Mouse (Mus musculus) limb, embryonic 14.5 days (tissue): ENCODE measurements around the gene Igfbp6. TPM values are rescaled to one million over a fixed set of nuclear protein-coding genes. Genes with fewer than 3 reads are reported as not detected.

ENCODE experiments used
- ATAC-seq: fragments of 200-750 bp; cut with Nextera tagmentation; 2 replicates; pipeline ENCODE4 v1.8.0; 2017; ENCODE audit warnings: low read depth, moderate number of reproducible peaks, moderate TSS enrichment; ENCODE audit not compliant: low FRiP score
- DNase-seq: peaks from one replicate; pipeline ENCODE4 v3.0.0-alpha.2; 2015; ENCODE audit warnings: low spot score
- H3K27ac ChIP-seq: fragments of 300-500 bp; sonication (generic); replicated peaks from 2 replicates; pipeline ENCODE4 v1.5.1; 2014; ENCODE audit warnings: low read depth, mild to moderate bottlenecking, low read length, moderate library complexity, mixed read lengths
- H3K27me3 ChIP-seq: fragments of 300-500 bp; sonication (generic); 2 replicates; pipeline ENCODE4 v1.6.1; 2014; ENCODE audit warnings: low read length, mixed read lengths; ENCODE audit not compliant: control insufficient read depth, insufficient read depth
- H3K36me3 ChIP-seq: fragments of 300-500 bp; sonication (generic); 2 replicates; pipeline ENCODE4 v1.6.1; 2014; ENCODE audit warnings: mild to moderate bottlenecking, low read length, moderate library complexity, mixed read lengths; ENCODE audit not compliant: control insufficient read depth, insufficient read depth
- H3K4me1 ChIP-seq: fragments of 300-500 bp; sonication (generic); 2 replicates; pipeline ENCODE4 v1.6.1; 2014; ENCODE audit warnings: antibody characterized with exemption, low read length, mixed read lengths; ENCODE audit not compliant: control insufficient read depth, insufficient read depth
- H3K4me2 ChIP-seq: fragments of 300-500 bp; sonication (generic); replicated peaks from 2 replicates; pipeline ENCODE4 v1.6.1; 2014; ENCODE audit warnings: low read depth, mild to moderate bottlenecking, low read length, moderate library complexity; ENCODE audit not compliant: severe bottlenecking
- H3K4me3 ChIP-seq: fragments of 300-500 bp; sonication (generic); replicated peaks from 2 replicates; pipeline ENCODE4 v1.5.1; 2014; ENCODE audit warnings: low read length
- H3K9ac ChIP-seq: fragments of 300-500 bp; sonication (generic); 2 replicates; pipeline ENCODE4 v1.6.1; 2014; ENCODE audit warnings: mild to moderate bottlenecking, low read depth, low read length, moderate library complexity; ENCODE audit not compliant: severe bottlenecking
- H3K9me3 ChIP-seq: fragments of 300-500 bp; sonication (generic); 2 replicates; pipeline ENCODE4 v1.6.1; 2016; ENCODE audit warnings: low read length; ENCODE audit not compliant: control insufficient read depth
- POLR2A ChIP-seq: fragments of 200-500 bp; IDR thresholded peaks from 2 replicates; pipeline ENCODE4 v1.8.0; 2012; ENCODE audit warnings: inconsistent platforms, mild to moderate bottlenecking, moderate library complexity, borderline replicate concordance; ENCODE audit not compliant: insufficient read depth, insufficient read length; ENCODE audit errors: extremely low read depth
- WGBS: fragments of 180-500 bp; shearing (Covaris S2); extraction: QIAGEN DNeasy Blood & Tissue Kit; methylation state at CpG from one replicate; pipeline ENCODE4 v1.1.7; 2014; 5-methylcytosine and 5-hydroxymethylcytosine counted together
- polyA plus RNA-seq, 2 experiments: library from polyadenylated mRNA; depleted of rRNA in 1 of 2; stranded (reverse) in 1 of 2; unstranded in 1 of 2; fragments of >200 nt; fragmentation: Nextera tagmentation in 1 of 2; extraction: Ambion mirVana in 1 of 2; gene quantifications; 2 replicates each; pipeline versions ENCODE4 v1.2.1 to v1.2.3; 2012 to 2014

Igfbp6 gene
- polyA plus RNA-seq, 2 experiments = 8.1 to 11.7 TPM

- no peak overlapping the region for H3K4me3 ChIP-seq
- WGBS = 81% methylated on average over 4 of the region's 4 CpGs
- H3K27me3 ChIP-seq = no peaks in the 10 kb centered on the region
- TF ChIP-seq POLR2A = no peak
- DNase-seq (no peak), ATAC-seq (no peak)
- no peak overlapping the region for H3K27ac ChIP-seq
- H3K4me1 ChIP-seq = 0 out of 2 replicates have a peak, but pooled peaks cover 4% of the 10 kb centered on the region
- 0 out of 2 replicates have a peak, but pooled peaks cover 11% of the 10 kb centered on the region for H3K36me3 ChIP-seq
- no peaks in the 10 kb centered on the region for H3K9me3 ChIP-seq
- H3K4me2 ChIP-seq = no peak overlapping the region
- H3K9ac ChIP-seq = no peak overlapping the region
Observed at GRCm38 (mm10) chr15:102195373-102195772, 51.2 kb downstream of the Igfbp6 start.

DNA sequence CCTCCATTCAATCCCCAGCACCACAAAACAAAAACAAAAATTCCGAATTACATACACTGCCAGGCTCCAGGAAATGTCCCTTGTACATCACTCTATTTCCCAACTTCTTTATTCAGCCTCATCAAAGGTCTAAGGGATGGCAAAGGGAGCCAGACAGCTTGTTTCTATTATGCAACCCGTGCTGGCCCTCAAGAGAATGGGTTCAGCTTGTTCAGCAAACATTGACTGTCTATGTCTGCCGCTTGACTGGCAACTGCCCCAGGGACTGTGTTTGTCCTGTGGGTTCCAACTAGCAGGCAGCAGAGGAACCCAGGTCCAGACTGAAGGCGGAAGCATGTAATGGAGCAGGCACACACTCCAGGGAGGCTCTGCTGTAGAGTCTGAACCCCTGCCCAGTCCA is 54.7 kb downstream of the Igfbp6 start:
- no peak for ATAC-seq
- DNase-seq = no peak
- H3K4me2 ChIP-seq = no peak overlapping the region
- H3K27me3 ChIP-seq = no peaks in the 10 kb centered on the region
- H3K9me3 ChIP-seq = no peaks in the 10 kb centered on the region
- H3K27ac ChIP-seq = no peak overlapping the region
- H3K4me1 ChIP-seq = peaks cover 3% of the 10 kb centered on the region; the same call in 1 of the 2 replicates
- no peak overlapping the region for H3K9ac ChIP-seq
- TF ChIP-seq POLR2A = no peak
- no peak overlapping the region for H3K4me3 ChIP-seq
- WGBS = 82% methylated on average over 4 of the region's 4 CpGs
- peaks cover 16% of the 10 kb centered on the region; the same call in 1 of the 2 replicates for H3K36me3 ChIP-seq

Other genes starting within 250 kb of the Igfbp6 start
- gene Krt4, start 219.6 kb upstream of the Igfbp6 start, polyA plus RNA-seq (2012; rRNA removed) = 27.0 and 51.0 TPM in 2 replicates
- gene Krt4, start 219.6 kb upstream of the Igfbp6 start, polyA plus RNA-seq (2014; fragmentation: Nextera tagmentation; extraction: Ambion mirVana) = 180 and 268 TPM in 2 replicates
- gene Krt79, start 204.0 kb upstream of the Igfbp6 start, polyA plus RNA-seq (2012; rRNA removed) = 0.18 and 0.23 TPM in 2 replicates
- 0.29 and 0.51 TPM in 2 replicates for gene Krt79, start 204.0 kb upstream of the Igfbp6 start, polyA plus RNA-seq (2014; fragmentation: Nextera tagmentation; extraction: Ambion mirVana)
- gene Krt78, start 190.1 kb upstream of the Igfbp6 start, polyA plus RNA-seq (2012; rRNA removed) = 0.04 and 0.09 TPM in 2 replicates
- 0.08 and 0.22 TPM in 2 replicates for gene Krt78, start 190.1 kb upstream of the Igfbp6 start, polyA plus RNA-seq (2014; fragmentation: Nextera tagmentation; extraction: Ambion mirVana)
- gene Krt8, start 139.9 kb upstream of the Igfbp6 start, polyA plus RNA-seq (2012; rRNA removed) = 3.7 and 7.9 TPM in 2 replicates
- 13.2 and 19.8 TPM in 2 replicates for gene Krt8, start 139.9 kb upstream of the Igfbp6 start, polyA plus RNA-seq (2014; fragmentation: Nextera tagmentation; extraction: Ambion mirVana)
- gene Krt18, start 116.2 kb upstream of the Igfbp6 start, polyA plus RNA-seq (2012; rRNA removed) = 5.9 and 7.6 TPM in 2 replicates
- gene Krt18, start 116.2 kb upstream of the Igfbp6 start, polyA plus RNA-seq (2014; fragmentation: Nextera tagmentation; extraction: Ambion mirVana) = 16.4 and 22.3 TPM in 2 replicates
- gene Eif4b, start 70.6 kb upstream of the Igfbp6 start, polyA plus RNA-seq (2012; rRNA removed) = 165 and 199 TPM in 2 replicates
- 133 and 134 TPM in 2 replicates for gene Eif4b, start 70.6 kb upstream of the Igfbp6 start, polyA plus RNA-seq (2014; fragmentation: Nextera tagmentation; extraction: Ambion mirVana)
- 114 and 134 TPM in 2 replicates for gene Tns2, start 43.9 kb upstream of the Igfbp6 start, polyA plus RNA-seq (2012; rRNA removed)
- gene Tns2, start 43.9 kb upstream of the Igfbp6 start, polyA plus RNA-seq (2014; fragmentation: Nextera tagmentation; extraction: Ambion mirVana) = 62.5 and 66.3 TPM in 2 replicates
- 37.4 and 39.8 TPM in 2 replicates for gene Spryd3, start 8.1 kb upstream of the Igfbp6 start, polyA plus RNA-seq (2012; rRNA removed)
- gene Spryd3, start 8.1 kb upstream of the Igfbp6 start, polyA plus RNA-seq (2014; fragmentation: Nextera tagmentation; extraction: Ambion mirVana) = 18.7 and 18.9 TPM in 2 replicates
- gene Soat2, start 6.2 kb downstream of the Igfbp6 start, polyA plus RNA-seq (2012; rRNA removed) = 0.87 and 1.1 TPM in 2 replicates
- gene Soat2, start 6.2 kb downstream of the Igfbp6 start, polyA plus RNA-seq (2014; fragmentation: Nextera tagmentation; extraction: Ambion mirVana) = 0.48 and 0.76 TPM in 2 replicates
- 89.4 and 96.0 TPM in 2 replicates for gene Zfp740, start 58.9 kb downstream of the Igfbp6 start, polyA plus RNA-seq (2012; rRNA removed)
- 53.8 and 64.0 TPM in 2 replicates for gene Zfp740, start 58.9 kb downstream of the Igfbp6 start, polyA plus RNA-seq (2014; fragmentation: Nextera tagmentation; extraction: Ambion mirVana)
- gene Csad, start 60.4 kb downstream of the Igfbp6 start, polyA plus RNA-seq (2012; rRNA removed) = 112 and 130 TPM in 2 replicates
- 66.1 and 75.3 TPM in 2 replicates for gene Csad, start 60.4 kb downstream of the Igfbp6 start, polyA plus RNA-seq (2014; fragmentation: Nextera tagmentation; extraction: Ambion mirVana)
- gene Itgb7, start 87.6 kb downstream of the Igfbp6 start, polyA plus RNA-seq (2012; rRNA removed) = 2.7 and 3.0 TPM in 2 replicates
- gene Itgb7, start 87.6 kb downstream of the Igfbp6 start, polyA plus RNA-seq (2014; fragmentation: Nextera tagmentation; extraction: Ambion mirVana) = 4.2 and 6.5 TPM in 2 replicates
- 135 and 175 TPM in 2 replicates for gene Rarg, start 113.2 kb downstream of the Igfbp6 start, polyA plus RNA-seq (2012; rRNA removed)
- 115 and 140 TPM in 2 replicates for gene Rarg, start 113.2 kb downstream of the Igfbp6 start, polyA plus RNA-seq (2014; fragmentation: Nextera tagmentation; extraction: Ambion mirVana)
- 3.1 and 3.8 TPM in 2 replicates for gene Gm9918, start 126.2 kb downstream of the Igfbp6 start, polyA plus RNA-seq (2012; rRNA removed)
- gene Gm9918, start 126.2 kb downstream of the Igfbp6 start, polyA plus RNA-seq (2014; fragmentation: Nextera tagmentation; extraction: Ambion mirVana) = 0.93 and 1.0 TPM in 2 replicates
- gene Mfsd5, start 135.1 kb downstream of the Igfbp6 start, polyA plus RNA-seq (2012; rRNA removed) = 55.6 and 76.8 TPM in 2 replicates
- gene Mfsd5, start 135.1 kb downstream of the Igfbp6 start, polyA plus RNA-seq (2014; fragmentation: Nextera tagmentation; extraction: Ambion mirVana) = 77.7 and 82.1 TPM in 2 replicates
- gene Espl1, start 151.9 kb downstream of the Igfbp6 start, polyA plus RNA-seq (2012; rRNA removed) = 37.2 and 40.0 TPM in 2 replicates
- 27.2 and 27.3 TPM in 2 replicates for gene Espl1, start 151.9 kb downstream of the Igfbp6 start, polyA plus RNA-seq (2014; fragmentation: Nextera tagmentation; extraction: Ambion mirVana)
- 177 and 331 TPM in 2 replicates for gene Pfdn5, start 181.8 kb downstream of the Igfbp6 start, polyA plus RNA-seq (2012; rRNA removed)
- 527 and 545 TPM in 2 replicates for gene Pfdn5, start 181.8 kb downstream of the Igfbp6 start, polyA plus RNA-seq (2014; fragmentation: Nextera tagmentation; extraction: Ambion mirVana)
- 108 and 117 TPM in 2 replicates for gene Myg1, start 187.3 kb downstream of the Igfbp6 start, polyA plus RNA-seq (2012; rRNA removed)
- 91.1 and 92.1 TPM in 2 replicates for gene Myg1, start 187.3 kb downstream of the Igfbp6 start, polyA plus RNA-seq (2014; fragmentation: Nextera tagmentation; extraction: Ambion mirVana)
- gene Aaas, start 206.4 kb downstream of the Igfbp6 start, polyA plus RNA-seq (2012; rRNA removed) = 65.5 and 86.5 TPM in 2 replicates
- gene Aaas, start 206.4 kb downstream of the Igfbp6 start, polyA plus RNA-seq (2014; fragmentation: Nextera tagmentation; extraction: Ambion mirVana) = 54.4 and 59.6 TPM in 2 replicates
- gene Sp7, start 222.8 kb downstream of the Igfbp6 start, polyA plus RNA-seq (2012; rRNA removed) = 22.5 and 32.5 TPM in 2 replicates
- gene Sp7, start 222.8 kb downstream of the Igfbp6 start, polyA plus RNA-seq (2014; fragmentation: Nextera tagmentation; extraction: Ambion mirVana) = 7.9 and 11.7 TPM in 2 replicates